Mouse (Mus musculus) kidney, adult 2 months (tissue): ENCODE measurements around the gene Dtnb. TPM values are rescaled to one million over a fixed set of nuclear protein-coding genes. Genes with fewer than 3 reads are reported as not detected.

Experiments used
- DNase-seq: peaks from one replicate; pipeline ENCODE4 v3.0.0; 2021
- H3K27ac ChIP-seq: fragments of 200-500 bp; 2 replicates; pipeline ENCODE4 v1.5.1; 2012; ENCODE audit warnings: low read depth, low read length, control low read depth, inconsistent platforms; ENCODE audit not compliant: insufficient read depth
- H3K27me3 ChIP-seq: fragments of 200-500 bp; replicated peaks from 2 replicates; pipeline ENCODE4 v1.6.1; 2012; ENCODE audit warnings: mild to moderate bottlenecking, moderate library complexity, low read length, inconsistent platforms; ENCODE audit not compliant: control insufficient read depth, insufficient read depth
- H3K36me3 ChIP-seq: fragments of 200-500 bp; 2 replicates; pipeline ENCODE4 v1.6.1; 2012; ENCODE audit warnings: mild to moderate bottlenecking, moderate library complexity, low read length, inconsistent platforms; ENCODE audit not compliant: control insufficient read depth, insufficient read depth
- H3K4me1 ChIP-seq: fragments of 200-500 bp; 2 replicates; pipeline ENCODE4 v1.6.1; 2011; ENCODE audit warnings: low read length; ENCODE audit not compliant: control insufficient read depth, insufficient read depth
- H3K4me3 ChIP-seq: fragments of 200-500 bp; 2 replicates; pipeline ENCODE4 v1.5.1; 2011; ENCODE audit warnings: mild to moderate bottlenecking, low read depth, low read length, control low read depth; ENCODE audit not compliant: insufficient read depth
- CTCF ChIP-seq: fragments of 200-500 bp; conservative IDR thresholded peaks from 2 replicates; pipeline ENCODE4 v1.5.1; 2011; ENCODE audit warnings: low read depth, mild to moderate bottlenecking, control low read depth, low read length, moderate library complexity, mixed read lengths; ENCODE audit not compliant: insufficient read depth, insufficient read length
- POLR2A ChIP-seq: fragments of 200-500 bp; IDR thresholded peaks from one replicate; pipeline ENCODE4 v1.6.1; 2011; ENCODE audit warnings: low read depth, low read length, control low read depth
- WGBS: fragments of 180-500 bp; shearing (Covaris S2); methylation state at CpG from one replicate; pipeline ENCODE4 v1.1.7; 2018; 5-methylcytosine and 5-hydroxymethylcytosine counted together
- polyA plus RNA-seq: library from polyadenylated mRNA; depleted of rRNA; stranded (reverse); fragments of >200 nt; gene quantifications from 2 replicates; pipeline ENCODE4 v1.2.3, GENCODE M21; 2012

Gene Dtnb
- polyA plus RNA-seq, 1 experiment: 60.5 TPM

GRCm38 (mm10) chr12:3807548-3808395 lies 235.6 kb downstream of the Dtnb start:
- H3K27ac ChIP-seq: peak overlapping the region; percentile 83
- under 1% methylated on average over 72 of the region's 105 CpGs for WGBS
- H3K27me3 ChIP-seq: no peaks in the 10 kb centered on the region
- H3K4me3 ChIP-seq: peak overlapping the region; percentile 89
- no peaks in the 10 kb centered on the region for H3K36me3 ChIP-seq
- peaks cover 31% of the 10 kb centered on the region for H3K4me1 ChIP-seq
- TF ChIP-seq CTCF: no peak
- TF ChIP-seq POLR2A: peak; percentile 15
- DNase-seq: peak; percentile 84

DNA sequence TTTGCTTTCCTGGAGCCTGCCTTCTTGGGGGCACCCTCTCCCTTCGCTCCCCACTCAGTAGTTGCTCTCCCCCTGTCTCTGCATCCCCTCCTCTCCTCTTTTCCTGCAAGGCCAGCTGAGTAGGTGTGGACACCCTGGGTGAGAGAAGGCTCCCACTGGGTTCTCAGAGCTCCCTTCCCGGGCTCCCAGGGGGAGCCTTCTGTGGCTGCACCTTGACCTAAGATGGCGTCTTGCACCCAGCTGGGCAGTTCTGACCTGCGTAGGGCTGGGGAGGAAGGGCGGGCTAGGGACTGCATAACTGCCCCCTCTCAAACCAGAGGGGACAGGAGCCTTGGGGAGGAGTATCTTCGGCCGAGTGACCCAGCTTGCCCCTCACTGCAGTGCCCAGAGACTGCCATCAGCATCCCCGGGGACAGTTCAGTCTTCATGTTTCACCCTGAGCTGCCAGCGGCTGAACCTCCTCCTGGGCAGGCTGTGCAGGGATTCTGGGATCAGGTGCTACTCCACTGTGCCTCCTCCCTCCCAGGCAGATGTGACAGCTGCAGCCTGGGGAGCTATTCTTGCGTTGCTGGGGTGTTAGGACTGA lies 236.3 kb downstream of the Dtnb start:
- Histone ChIP-seq H3K4me3 (peak overlapping the region; percentile 89), H3K4me1 (peaks cover 31% of the 10 kb centered on the region), H3K27ac (peak overlapping the region; percentile 83), H3K27me3 (no peaks in the 10 kb centered on the region), H3K36me3 (no peaks in the 10 kb centered on the region)
- WGBS: 3% methylated on average over 10 of the region's 10 CpGs
- TF ChIP-seq POLR2A (no peak), CTCF (no peak)
- DNase-seq: peak; percentile 87

- H3K27ac ChIP-seq: peak overlapping the region; percentile 54
- WGBS: 52% methylated on average over 7 of the region's 7 CpGs
- no peaks in the 10 kb centered on the region for H3K36me3 ChIP-seq
- no peak for DNase-seq
- TF ChIP-seq CTCF: no peak
- TF ChIP-seq POLR2A: no peak
- H3K4me1 ChIP-seq: peaks cover 31% of the 10 kb centered on the region
- H3K4me3 ChIP-seq: no peak overlapping the region
- H3K27me3 ChIP-seq: no peaks in the 10 kb centered on the region
These were observed 237.5 kb downstream of the Dtnb start for GRCm38 (mm10) chr12:3809520-3810180.

- no peak for DNase-seq
These were observed 238.3 kb downstream of the Dtnb start for GRCm38 (mm10) chr12:3810455-3810854.

GRCm38 (mm10) chr12:3811596-3811995 lies 239.4 kb downstream of the Dtnb start:
- Histone ChIP-seq H3K4me3 (peak overlapping the region; percentile 9; the same call in 1 of the 2 replicates), H3K27ac (peak overlapping the region; percentile 80), H3K27me3 (no peaks in the 10 kb centered on the region), H3K4me1 (peaks cover 35% of the 10 kb centered on the region), H3K36me3 (no peaks in the 10 kb centered on the region)
- TF ChIP-seq CTCF: no peak
- TF ChIP-seq POLR2A: no peak
- WGBS: 8% methylated on average over 5 of the region's 5 CpGs
- peak; percentile 65 for DNase-seq

More at GRCm38 (mm10) chr12:3810455-3810854, 238.3 kb downstream of the Dtnb start:
- Histone ChIP-seq H3K27ac (peak overlapping the region; percentile 54), H3K36me3 (no peaks in the 10 kb centered on the region), H3K4me1 (peaks cover 35% of the 10 kb centered on the region), H3K4me3 (no peak overlapping the region), H3K27me3 (no peaks in the 10 kb centered on the region)
- WGBS: 14% methylated on average over 4 of the region's 4 CpGs
- TF ChIP-seq CTCF (no peak), POLR2A (no peak)

- Histone ChIP-seq H3K4me3 (no peak overlapping the region), H3K36me3 (no peaks in the 10 kb centered on the region), H3K4me1 (peaks cover 42% of the 10 kb centered on the region), H3K27ac (peak overlapping the region; percentile 7), H3K27me3 (no peaks in the 10 kb centered on the region)
- 28% methylated on average over 6 of the region's 6 CpGs for WGBS
- DNase-seq: no peak
- TF ChIP-seq POLR2A: no peak
- TF ChIP-seq CTCF: no peak
These were observed 240.1 kb downstream of the Dtnb start for GRCm38 (mm10) chr12:3812251-3812650.

DNA sequence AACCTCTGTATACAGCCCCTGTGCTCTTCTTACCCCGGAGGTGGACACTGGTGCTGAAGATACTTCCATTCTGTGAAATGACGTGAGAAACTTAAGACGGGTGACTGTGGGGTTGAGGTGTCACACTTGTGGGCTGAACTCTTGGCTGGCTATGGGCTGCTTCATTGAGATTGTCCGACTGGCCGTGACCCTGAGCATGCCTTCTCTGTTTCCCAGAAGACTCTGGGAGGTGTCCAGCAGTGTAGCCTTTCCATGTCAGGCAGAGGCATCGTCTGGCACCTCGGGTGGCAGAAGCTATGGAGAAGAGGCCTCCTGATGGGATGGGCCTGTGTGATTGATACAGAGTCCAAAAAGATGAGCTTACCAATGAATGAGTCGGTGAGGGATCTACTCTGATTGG lies 241.0 kb downstream of the Dtnb start:
- peaks cover 47% of the 10 kb centered on the region for H3K4me1 ChIP-seq
- H3K27ac ChIP-seq: no peak overlapping the region
- H3K36me3 ChIP-seq: no peaks in the 10 kb centered on the region
- no peaks in the 10 kb centered on the region for H3K27me3 ChIP-seq
- DNase-seq: no peak
- TF ChIP-seq POLR2A (no peak), CTCF (no peak)
- WGBS: 56% methylated on average over 8 of the region's 8 CpGs
- H3K4me3 ChIP-seq: no peak overlapping the region
